Mouse (Mus musculus) CH12.LX (cell line): ENCODE results near the gene Stx4a. TPM values are rescaled to one million over a fixed set of nuclear protein-coding genes. Genes with fewer than 3 reads are reported as not detected.

ENCODE experiments used
- DNase-seq: peaks from one replicate; pipeline ENCODE4 v3.0.0-alpha.2; 2013; ENCODE audit errors: extremely low read depth
- H3K27ac ChIP-seq: 2 replicates; pipeline ENCODE4 v1.5.1; 2012; ENCODE audit warnings: low read depth, mild to moderate bottlenecking, control low read depth, moderate library complexity; ENCODE audit not compliant: insufficient read depth
- H3K27me3 ChIP-seq: replicated peaks from 2 replicates; pipeline ENCODE3; 2012; ENCODE audit warnings: inconsistent platforms
- H3K36me3 ChIP-seq, 2 experiments: replicated peaks in 1 of 2; 2 replicates each; pipeline versions ENCODE3 to v1.6.1; 2012; ENCODE audit warnings: inconsistent platforms in 1 of 2, low read length in 1 of 2, mild to moderate bottlenecking in 1 of 2, mixed read lengths in 1 of 2, moderate library complexity in 1 of 2; ENCODE audit not compliant: control insufficient read depth in 1 of 2, insufficient read depth in 1 of 2
- H3K4me1 ChIP-seq, 2 experiments: 2 replicates each; pipeline ENCODE4 v1.6.1; 2012; ENCODE audit warnings: inconsistent platforms in 1 of 2, moderate library complexity in 1 of 2; ENCODE audit not compliant: insufficient read depth in 2 of 2, control insufficient read depth in 1 of 2
- H3K4me2 ChIP-seq: 2 replicates; pipeline ENCODE4 v1.6.1; 2012; ENCODE audit warnings: low read depth, mild to moderate bottlenecking, control low read depth; ENCODE audit not compliant: poor library complexity, insufficient read depth, severe bottlenecking
- H3K4me3 ChIP-seq, 3 experiments: fragments of 150-350 bp in 1 of 3; sonication (generic) in 1 of 3; replicated peaks in 1 of 3; 2 replicates each; pipeline versions ENCODE3 to v1.5.1; 2011 to 2012; ENCODE audit warnings: low read depth in 2 of 3, low read length in 2 of 3, mild to moderate bottlenecking in 2 of 3, moderate library complexity in 2 of 3, control low read depth in 1 of 3, improper control_type of control experiment in 1 of 3, inconsistent platforms in 1 of 3, mixed read lengths in 1 of 3; ENCODE audit not compliant: poor library complexity in 1 of 3
- H3K79me2 ChIP-seq: replicated peaks from 2 replicates; pipeline ENCODE4 v1.6.1; 2012; ENCODE audit warnings: mild to moderate bottlenecking, moderate library complexity; ENCODE audit not compliant: control insufficient read depth, poor library complexity, insufficient read depth, severe bottlenecking; ENCODE audit errors: extremely low read depth
- H3K9ac ChIP-seq: 2 replicates; pipeline ENCODE4 v1.6.1; 2012; ENCODE audit warnings: low read depth, mild to moderate bottlenecking, control low read depth, moderate library complexity; ENCODE audit not compliant: insufficient read depth
- H3K9me3 ChIP-seq: replicated peaks from 2 replicates; pipeline ENCODE3; 2012; ENCODE audit warnings: low read length, inconsistent platforms, mixed read lengths
- BHLHE40 ChIP-seq: IDR thresholded peaks from 2 replicates; pipeline ENCODE4 v1.6.1; 2011; ENCODE audit warnings: mild to moderate bottlenecking, low read depth, low read length, improper control_type of control experiment
- CHD1 ChIP-seq: IDR thresholded peaks from 2 replicates; pipeline ENCODE4 v1.6.1; 2012; ENCODE audit warnings: low read depth, low read length, improper control_type of control experiment, inconsistent platforms
- CHD2 ChIP-seq: IDR thresholded peaks from 2 replicates; pipeline ENCODE4 v1.6.1; 2011; ENCODE audit warnings: low read length, improper control_type of control experiment
- CTCF ChIP-seq, 2 experiments: IDR thresholded peaks in 1 of 2; conservative IDR thresholded peaks in 1 of 2; 2 replicates each; pipeline ENCODE4 v1.5.1; 2011 to 2012; ENCODE audit warnings: low read depth in 2 of 2, low read length in 2 of 2, improper control_type of control experiment in 1 of 2, inconsistent platforms in 1 of 2, mild to moderate bottlenecking in 1 of 2, moderate library complexity in 1 of 2
- E2F4 ChIP-seq: IDR thresholded peaks from 2 replicates; pipeline ENCODE4 v1.6.1; 2011; ENCODE audit warnings: low read depth, low read length, improper control_type of control experiment; ENCODE audit not compliant: insufficient replicate concordance
- ELF1 ChIP-seq: IDR thresholded peaks from 2 replicates; pipeline ENCODE4 v1.6.1; 2014; ENCODE audit warnings: low read depth, mild to moderate bottlenecking, inconsistent platforms, low read length, improper control_type of control experiment
- EP300 ChIP-seq: IDR thresholded peaks from 2 replicates; pipeline ENCODE4 v1.6.1; 2011; ENCODE audit warnings: low read length, improper control_type of control experiment
- ETS1 ChIP-seq: conservative IDR thresholded peaks from 2 replicates; pipeline ENCODE4 v1.6.1; 2012; ENCODE audit warnings: low read depth, mild to moderate bottlenecking, inconsistent platforms, low read length, improper control_type of control experiment, moderate library complexity
- GABPA ChIP-seq: IDR thresholded peaks from 2 replicates; pipeline ENCODE4 v1.6.1; 2012; ENCODE audit warnings: low read depth, low read length, improper control_type of control experiment, inconsistent platforms; ENCODE audit not compliant: insufficient replicate concordance
- HCFC1 ChIP-seq: IDR thresholded peaks from 2 replicates; pipeline ENCODE4 v1.6.1; 2012; ENCODE audit warnings: low read depth, mild to moderate bottlenecking, inconsistent platforms, low read length, improper control_type of control experiment
- IRF4 ChIP-seq: IDR thresholded peaks from 2 replicates; pipeline ENCODE4 v1.6.1; 2014; ENCODE audit warnings: low read depth, mild to moderate bottlenecking, inconsistent platforms, low read length, improper control_type of control experiment
- JUN ChIP-seq: IDR thresholded peaks from 2 replicates; pipeline ENCODE4 v1.6.1; 2011; ENCODE audit warnings: low read depth, mild to moderate bottlenecking, low read length, improper control_type of control experiment, moderate library complexity; ENCODE audit not compliant: insufficient read depth
- JUND ChIP-seq: conservative IDR thresholded peaks from 2 replicates; pipeline ENCODE4 v1.6.1; 2011; ENCODE audit warnings: low read depth, low read length, improper control_type of control experiment
- KAT2A ChIP-seq: IDR thresholded peaks from 2 replicates; pipeline ENCODE4 v1.6.1; 2012; ENCODE audit warnings: low read length, improper control_type of control experiment, inconsistent platforms; ENCODE audit not compliant: insufficient replicate concordance
- MAFK ChIP-seq: IDR thresholded peaks from 2 replicates; pipeline ENCODE4 v1.6.1; 2011; ENCODE audit warnings: low read length, improper control_type of control experiment; ENCODE audit not compliant: insufficient replicate concordance
- MAX ChIP-seq: IDR thresholded peaks from 2 replicates; pipeline ENCODE4 v1.6.1; 2011; ENCODE audit warnings: low read length, improper control_type of control experiment
- MAZ ChIP-seq: IDR thresholded peaks from 2 replicates; pipeline ENCODE4 v1.6.1; 2012; ENCODE audit warnings: low read depth, mild to moderate bottlenecking, inconsistent platforms, low read length, improper control_type of control experiment, moderate library complexity
- MEF2A ChIP-seq: IDR thresholded peaks from 2 replicates; pipeline ENCODE4 v1.6.1; 2014; ENCODE audit warnings: low read depth, mild to moderate bottlenecking, inconsistent platforms, low read length, improper control_type of control experiment, borderline replicate concordance
- MXI1 ChIP-seq: IDR thresholded peaks from 2 replicates; pipeline ENCODE4 v1.6.1; 2011; ENCODE audit warnings: mild to moderate bottlenecking, low read depth, low read length, improper control_type of control experiment
- MYC ChIP-seq: IDR thresholded peaks from 2 replicates; pipeline ENCODE4 v1.6.1; 2011; ENCODE audit warnings: low read depth, mild to moderate bottlenecking, improper control_type of control experiment, low read length
- NELFE ChIP-seq: IDR thresholded peaks from 2 replicates; pipeline ENCODE4 v1.6.1; 2011; ENCODE audit warnings: low read depth, low read length, improper control_type of control experiment
- NRF1 ChIP-seq: IDR thresholded peaks from 2 replicates; pipeline ENCODE4 v1.6.1; 2014; ENCODE audit warnings: low read depth, mild to moderate bottlenecking, inconsistent platforms, low read length, improper control_type of control experiment, moderate library complexity
- PAX5 ChIP-seq: IDR thresholded peaks from 2 replicates; pipeline ENCODE4 v1.6.1; 2012; ENCODE audit warnings: low read length, inconsistent platforms, mixed read lengths
- POLR2A ChIP-seq: IDR thresholded peaks from 2 replicates; pipeline ENCODE4 v1.6.1; 2011; ENCODE audit warnings: low read depth, mild to moderate bottlenecking, improper control_type of control experiment, low read length
- POLR2AphosphoS2 ChIP-seq: IDR thresholded peaks from 2 replicates; pipeline ENCODE4 v1.6.1; 2011; ENCODE audit warnings: low read depth, low read length, improper control_type of control experiment
- RAD21 ChIP-seq: IDR thresholded peaks from 2 replicates; pipeline ENCODE4 v1.6.1; 2011; ENCODE audit warnings: low read depth, mild to moderate bottlenecking, low read length, improper control_type of control experiment, moderate library complexity
- RCOR1 ChIP-seq: conservative IDR thresholded peaks from 2 replicates; pipeline ENCODE4 v1.6.1; 2012; ENCODE audit warnings: low read depth, mild to moderate bottlenecking, inconsistent platforms, low read length, improper control_type of control experiment
- SIN3A ChIP-seq: IDR thresholded peaks from 2 replicates; pipeline ENCODE4 v1.6.1; 2012; ENCODE audit warnings: low read length, improper control_type of control experiment, inconsistent platforms
- SMC3 ChIP-seq: IDR thresholded peaks from 2 replicates; pipeline ENCODE4 v1.6.1; 2011; ENCODE audit warnings: low read depth, low read length, improper control_type of control experiment
- TBP ChIP-seq: conservative IDR thresholded peaks from 2 replicates; pipeline ENCODE4 v1.6.1; 2011; ENCODE audit warnings: low read depth, low read length, improper control_type of control experiment
- TCF12 ChIP-seq: IDR thresholded peaks from 2 replicates; pipeline ENCODE4 v1.6.1; 2014; ENCODE audit warnings: low read depth, mild to moderate bottlenecking, inconsistent platforms, low read length, improper control_type of control experiment
- UBTF ChIP-seq: IDR thresholded peaks from 2 replicates; pipeline ENCODE4 v1.6.1; 2012; ENCODE audit warnings: low read depth, mild to moderate bottlenecking, inconsistent platforms, low read length, improper control_type of control experiment, moderate library complexity
- USF1 ChIP-seq: IDR thresholded peaks from 2 replicates; pipeline ENCODE4 v1.6.1; 2014; ENCODE audit warnings: low read depth, mild to moderate bottlenecking, inconsistent platforms, low read length, improper control_type of control experiment
- USF2 ChIP-seq: conservative IDR thresholded peaks from 2 replicates; pipeline ENCODE4 v1.6.1; 2011; ENCODE audit warnings: low read depth, low read length, improper control_type of control experiment
- ZC3H11A ChIP-seq: IDR thresholded peaks from 2 replicates; pipeline ENCODE4 v1.6.1; 2012; ENCODE audit warnings: low read depth, mild to moderate bottlenecking, inconsistent platforms, low read length, improper control_type of control experiment
- ZKSCAN1 ChIP-seq: IDR thresholded peaks from 2 replicates; pipeline ENCODE4 v1.6.1; 2012; ENCODE audit warnings: low read depth, inconsistent platforms, low read length, improper control_type of control experiment, borderline replicate concordance
- ZMIZ1 ChIP-seq: IDR thresholded peaks from 2 replicates; pipeline ENCODE4 v1.6.1; 2012; ENCODE audit warnings: low read depth, mild to moderate bottlenecking, inconsistent platforms, low read length, improper control_type of control experiment
- ZNF384 ChIP-seq: IDR thresholded peaks from 2 replicates; pipeline ENCODE4 v1.6.1; 2012; ENCODE audit warnings: low read depth, low read length, improper control_type of control experiment, inconsistent platforms
- dilution Hi-C: fragments of 300-500 bp; cut with MboI; formaldehyde crosslinking; loops from 2 replicates; pipeline ENCODE4 v1.14.3; 2020; ENCODE audit warnings: low sequenced_read_pairs; ENCODE audit not compliant: extremely low pct_unique_long_range_greater_than_20kb, extremely low pct_ligation_motif_present
- in situ Hi-C: fragments of 300-500 bp; cut with MboI; formaldehyde crosslinking; loops from 3 replicates; pipeline ENCODE4 v1.14.3; 2019; ENCODE audit warnings: low sequenced_read_pairs, low pct_ligation_motif_present, low pct_unique_long_range_greater_than_20kb, mixed read lengths
- polyA plus RNA-seq: library from polyadenylated mRNA; unstranded; fragments of >175 nt; gene quantifications from 2 replicates; pipeline ENCODE4 v1.2.1, GENCODE M21; 2012; ENCODE audit warnings: low read depth; ENCODE audit not compliant: insufficient read length
- total RNA-seq, 2 experiments: library from RNA; depleted of rRNA; stranded (reverse); fragments of 300-350 nt in 1 of 2; fragments of >200 nt in 1 of 2; gene quantifications; 2 replicates each; pipeline ENCODE4 v1.2.3; 2012 to 2014

Stx4a gene
- total and polyA plus RNA-seq, 3 experiments, result 16.5 to 50.5 (median 25.4) TPM

GRCm38 (mm10) chr7:127876041-127876466 is 52.0 kb downstream of the Stx4a start, which contains the start of gene Zfp646:
Zfp646 (plus strand) TSS chr7:127876221.
- Histone ChIP-seq H3K4me1 (peaks cover 6 to 33% of the 10 kb centered on the region in 2 experiments), H3K36me3 (peaks cover 28 to 50% of the 10 kb centered on the region in 2 experiments), H3K27ac (peak within 1 kb of the TSS; percentile 78), H3K27me3 (no peaks in the 10 kb centered on the region), H3K9me3 (peaks cover 28% of the 10 kb centered on the region), H3K4me2 (peak within 1 kb of the TSS; percentile 95), H3K9ac (peak within 1 kb of the TSS; percentile 87), H3K4me3 (peak within 1 kb of the TSS; percentile 66 to 99 (median 98)), H3K79me2 (peaks cover 27% of the 10 kb centered on the region)
- in situ Hi-C loops (no loop called here), dilution Hi-C loops (no loop called here)
- TF ChIP-seq POLR2A (peak; percentile 44), CHD2 (no peak; the same call in 1 of the 2 replicates), EP300 (no peak), RCOR1 (no peak), NELFE (peak; percentile 51; the same call in 1 of the 2 replicates), ZMIZ1 (peak; percentile 62), UBTF (no peak), MAFK (no peak), RAD21 (no peak), NRF1 (no peak), POLR2AphosphoS2 (no peak), USF1 (no peak), TCF12 (no peak; the same call in 1 of the 2 replicates), MEF2A (no peak; the same call in 1 of the 2 replicates), ZNF384 (no peak), MAX (0 out of 2 replicates have a peak, but pooled peaks have one; percentile 10), USF2 (no peak), CHD1 (no peak), SMC3 (no peak), GABPA (no peak), E2F4 (0 out of 2 replicates have a peak, but pooled peaks have one; percentile 21), MYC (no peak), MXI1 (0 out of 2 replicates have a peak, but pooled peaks have one; percentile 41), MAZ (no peak), ELF1 (peak; percentile 86), IRF4 (no peak), KAT2A (no peak), JUN (no peak), HCFC1 (peak; percentile 72), JUND (no peak), SIN3A (peak; percentile 32; the same call in 1 of the 2 replicates), TBP (0 out of 2 replicates have a peak, but pooled peaks have one; percentile 9), BHLHE40 (no peak), ZC3H11A (no peak), ETS1 (no peak), ZKSCAN1 (no peak), PAX5 (no peak), CTCF (conservative IDR thresholded peaks at IDR 0.05 in 1 of 2, IDR thresholded peaks at IDR 0.05 in 1 of 2; ENCODE audit: low read depth in 2 of 2, low read length in 2 of 2) (no peak)
- DNase-seq, result peak; percentile 79
